Mouse (Mus musculus): ENCODE results near the gene Polr1e.

DNA sequence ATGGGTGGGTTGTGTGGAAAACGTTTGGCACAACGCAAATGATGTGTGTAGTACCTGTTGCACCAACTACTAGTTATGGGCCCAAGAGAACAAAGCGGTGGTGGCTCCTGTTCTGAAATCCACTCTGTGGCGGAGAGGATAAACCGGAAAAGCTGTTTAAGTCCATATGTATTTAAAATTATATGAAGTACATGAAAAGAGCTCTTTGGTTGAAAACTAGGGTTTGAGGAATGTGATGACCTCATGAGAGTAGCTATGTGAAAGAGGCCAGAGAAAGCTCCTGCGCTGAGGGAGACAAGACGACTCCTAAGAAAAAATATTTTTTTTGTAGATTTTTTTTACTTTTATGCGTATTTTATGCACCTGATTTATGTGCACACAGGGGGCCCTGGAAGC lies 66.5 kb downstream of the Polr1e start:
- TF ChIP-seq POLR2A (IDR thresholded peaks at IDR 0.05; ENCODE audit: borderline replicate concordance, insufficient read depth, low read length) (no peak), CTCF (IDR thresholded peaks at IDR 0.05; ENCODE audit: borderline replicate concordance, insufficient read depth, low read depth, low read length) (no peak)

All from cerebellum, adult 2 months (tissue).